Mouse (Mus musculus) thymus, postnatal 25 days (tissue): Measurements from ENCODE around the gene Adamts15.

Experiments
- DNase-seq: peaks from one replicate; pipeline ENCODE4 v3.0.0; 2022

Gene Adamts15

DNA sequence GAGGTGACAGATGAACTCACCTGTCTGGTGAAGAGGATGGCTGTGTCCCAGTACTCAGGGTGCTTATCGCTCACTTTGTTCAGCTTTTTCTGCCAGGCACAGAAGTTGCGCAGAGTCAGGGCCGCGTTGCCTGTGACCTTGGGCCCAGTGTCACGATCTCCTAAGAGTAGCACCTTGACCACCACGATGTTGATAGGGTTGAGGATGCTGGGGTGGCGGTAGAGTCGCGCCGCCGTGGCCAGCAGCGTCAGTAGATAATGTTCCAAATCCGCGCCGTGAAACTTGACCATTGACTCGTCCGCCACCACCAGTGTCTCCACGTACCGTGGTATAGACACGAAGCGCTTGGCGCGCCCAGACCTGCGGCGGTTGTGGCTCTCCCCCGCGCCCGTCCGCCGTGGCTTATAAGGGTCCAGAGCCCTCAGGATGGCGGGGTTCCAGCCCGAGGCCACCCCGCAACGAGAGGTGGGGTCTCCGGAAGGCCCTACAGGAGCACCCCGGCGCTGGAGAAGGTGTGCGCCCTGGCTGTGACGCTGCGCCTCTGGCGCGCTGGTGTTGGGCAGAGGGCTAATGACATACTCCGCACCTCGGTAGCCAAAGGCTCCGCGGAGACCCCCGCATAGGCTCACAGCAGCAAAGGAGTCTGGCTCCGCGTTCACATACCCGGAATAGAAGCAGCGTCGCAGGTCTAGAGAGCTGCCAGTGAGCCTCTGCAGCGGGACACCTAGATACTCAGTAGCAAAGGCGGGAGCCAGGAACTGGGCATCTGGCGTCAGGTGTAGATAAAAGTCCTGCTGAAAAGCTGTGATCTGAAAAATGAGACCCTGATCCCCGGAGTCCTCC, 770 bp downstream of the Adamts15 start:
- DNase-seq: no peak

DNA sequence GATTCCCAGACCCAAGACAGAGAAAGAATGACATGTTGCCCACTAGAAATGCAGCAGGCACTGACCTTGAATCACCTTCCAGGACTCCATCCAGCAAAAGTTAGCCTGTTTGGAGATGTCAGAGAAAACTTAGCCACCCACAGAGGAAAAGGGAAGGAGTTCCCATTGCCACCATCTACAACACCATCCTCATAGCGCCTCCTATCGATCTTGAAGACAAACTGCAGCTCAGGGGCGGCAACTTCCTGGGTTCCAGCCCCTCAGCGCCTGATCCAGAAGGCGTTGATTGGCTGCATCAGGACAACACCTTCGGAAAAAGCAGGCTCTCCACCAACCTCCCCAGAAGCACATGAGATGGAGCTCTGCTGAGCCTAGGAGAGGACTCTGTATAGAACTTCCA, 1.5 kb downstream of the Adamts15 start:
- DNase-seq: no peak

DNA sequence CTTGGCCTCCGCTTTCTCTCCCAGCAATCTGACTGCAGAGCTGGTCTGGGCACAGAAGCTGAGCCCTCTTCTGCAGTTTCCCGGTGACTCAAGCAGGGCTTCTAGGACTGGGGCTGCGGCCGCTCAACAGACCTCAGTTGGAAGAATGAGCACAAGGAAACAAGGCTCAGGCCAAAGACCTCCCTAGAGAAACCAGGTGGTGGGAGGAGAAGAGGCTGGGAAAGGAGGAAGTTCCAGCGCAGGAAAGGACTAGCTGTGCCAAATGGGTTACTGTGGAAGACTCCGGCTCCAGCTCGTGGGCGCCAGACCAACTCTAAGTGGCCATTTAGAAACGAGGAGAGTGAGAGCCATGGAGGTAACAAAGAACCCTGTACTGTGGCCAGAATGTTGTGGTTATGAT, 2.6 kb downstream of the Adamts15 start:
- no peak for DNase-seq

DNA sequence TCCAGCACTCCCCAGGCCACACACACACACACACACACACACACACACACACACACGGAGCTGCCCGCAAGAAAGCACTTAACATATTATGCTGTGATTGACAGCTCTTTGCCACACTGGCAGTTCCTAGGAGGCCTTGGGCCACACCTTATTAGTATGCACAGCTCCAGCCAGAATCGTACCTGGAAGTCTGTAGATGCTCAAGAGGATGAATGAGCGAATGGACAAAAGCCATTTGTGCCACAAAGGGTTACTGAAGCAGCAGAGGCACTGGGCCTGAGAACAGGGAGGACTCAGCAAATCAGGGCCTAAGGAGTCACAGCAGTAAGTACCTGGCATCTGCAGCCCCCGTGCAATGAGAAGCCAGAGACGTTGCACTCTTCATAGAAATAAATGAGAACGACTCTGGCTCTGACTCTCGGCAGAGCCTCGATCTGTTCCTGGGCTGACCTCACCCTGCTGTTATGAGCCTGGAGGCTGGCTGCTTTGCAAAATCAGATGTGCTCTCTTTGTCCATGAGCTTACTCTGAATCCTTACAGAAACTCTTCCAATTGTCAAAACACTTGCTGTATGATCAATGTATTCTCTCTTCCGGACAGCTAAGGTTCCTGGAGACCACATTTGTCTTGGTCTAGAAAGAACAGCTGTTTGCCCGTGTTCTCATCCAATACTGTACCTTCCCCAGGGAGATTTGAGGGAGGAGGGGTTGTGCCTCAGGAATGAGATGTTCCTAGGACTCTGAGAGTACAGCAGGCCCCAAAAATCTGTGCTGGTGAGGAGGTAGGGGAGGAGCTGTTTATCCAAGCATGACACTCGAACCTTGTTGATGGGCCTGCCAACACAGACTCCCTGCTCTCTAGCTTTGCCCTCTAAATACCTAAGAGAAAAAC, 3.5 kb downstream of the Adamts15 start:
- no peak for DNase-seq

DNA sequence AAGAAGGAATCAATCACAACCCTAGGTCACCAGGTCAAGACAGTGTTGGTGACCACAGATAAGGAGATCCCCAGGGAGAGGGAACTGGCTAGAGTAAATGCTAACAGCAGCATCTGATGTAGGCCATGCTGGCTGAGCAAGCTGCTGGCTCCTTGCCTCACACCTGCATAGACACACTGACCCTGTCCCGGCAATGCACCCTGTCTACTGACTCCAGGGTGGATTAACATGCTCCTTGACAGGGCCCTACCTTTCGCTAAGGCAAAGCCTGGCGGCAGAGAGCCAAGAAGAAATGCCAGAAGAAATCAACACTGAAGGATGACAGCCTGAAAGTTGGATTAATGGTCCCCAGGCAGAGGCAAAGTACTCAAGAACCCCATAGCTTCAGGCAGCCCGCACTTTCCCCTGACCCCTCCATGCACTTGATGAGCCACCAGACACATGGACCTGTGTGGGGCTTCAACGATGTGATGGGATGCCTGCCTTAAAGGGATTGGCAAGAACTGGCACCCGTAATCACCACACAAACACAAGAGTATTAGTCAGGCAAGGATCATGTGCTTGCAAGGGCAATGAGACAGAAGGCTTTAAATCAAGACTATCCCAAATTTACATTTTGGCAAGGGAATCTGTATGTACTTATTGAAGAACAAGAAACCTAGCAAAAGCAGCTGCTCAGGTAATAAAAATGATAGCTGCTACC, 5.8 kb downstream of the Adamts15 start:
- no peak for DNase-seq

DNA sequence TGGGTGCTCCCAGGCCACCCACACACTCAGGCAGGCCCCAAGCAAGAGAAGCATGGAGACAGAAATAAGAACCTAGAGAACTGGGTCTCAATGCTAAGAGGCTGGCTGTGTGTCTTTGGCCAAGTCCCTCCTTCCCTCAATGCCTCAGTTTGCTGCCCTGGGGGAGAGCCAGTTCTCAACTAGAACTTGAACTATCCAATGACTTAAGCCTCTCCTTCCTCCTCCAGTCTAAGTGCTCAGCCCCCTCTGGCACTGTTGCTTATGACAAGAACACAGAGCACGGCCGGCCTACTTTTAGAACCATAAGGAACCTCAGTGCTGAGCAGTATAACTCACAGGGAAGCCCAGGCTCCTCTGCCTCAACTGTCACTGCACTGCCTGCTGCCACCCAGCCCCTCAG, 8.0 kb downstream of the Adamts15 start:
- DNase-seq: no peak

DNA sequence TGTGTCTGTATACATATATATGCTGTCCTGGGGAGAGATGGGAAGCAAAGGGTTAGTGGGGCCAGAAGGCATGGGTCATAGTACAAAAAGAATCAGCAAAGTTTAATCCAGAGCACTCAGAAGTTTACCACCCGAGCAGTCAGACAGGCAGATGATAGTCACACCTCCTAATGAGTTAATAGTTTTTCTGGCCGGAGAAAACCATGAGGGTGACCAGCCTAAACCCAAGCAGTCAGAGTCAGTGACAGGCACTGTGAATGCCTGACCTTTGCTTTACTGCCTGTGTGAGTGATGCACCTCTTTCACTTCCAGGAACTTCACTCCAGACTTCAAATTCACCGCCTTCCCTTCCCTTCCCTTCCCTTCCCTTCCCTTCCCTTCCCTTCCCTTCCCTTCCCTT, 8.8 kb downstream of the Adamts15 start:
- no peak for DNase-seq

DNA sequence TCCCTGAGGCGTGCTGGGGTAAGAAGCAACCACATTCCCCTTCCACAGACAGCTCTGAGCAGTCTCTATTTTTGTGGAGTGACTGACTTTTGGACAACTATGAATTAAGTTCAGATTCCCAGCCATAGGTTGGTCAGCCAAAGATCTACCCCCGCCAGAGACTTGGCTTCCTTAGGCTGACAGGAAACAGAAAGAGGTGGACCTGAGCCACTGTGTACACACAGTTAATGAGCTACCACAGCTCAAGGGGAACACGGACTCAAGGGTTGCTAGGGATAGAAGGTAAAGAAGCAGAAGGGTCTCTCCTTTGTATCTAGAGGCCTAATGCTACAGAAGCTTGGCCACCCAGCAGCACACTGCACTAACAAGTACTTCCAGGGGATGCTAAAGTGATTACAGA, 10.1 kb downstream of the Adamts15 start:
- DNase-seq: no peak

DNA sequence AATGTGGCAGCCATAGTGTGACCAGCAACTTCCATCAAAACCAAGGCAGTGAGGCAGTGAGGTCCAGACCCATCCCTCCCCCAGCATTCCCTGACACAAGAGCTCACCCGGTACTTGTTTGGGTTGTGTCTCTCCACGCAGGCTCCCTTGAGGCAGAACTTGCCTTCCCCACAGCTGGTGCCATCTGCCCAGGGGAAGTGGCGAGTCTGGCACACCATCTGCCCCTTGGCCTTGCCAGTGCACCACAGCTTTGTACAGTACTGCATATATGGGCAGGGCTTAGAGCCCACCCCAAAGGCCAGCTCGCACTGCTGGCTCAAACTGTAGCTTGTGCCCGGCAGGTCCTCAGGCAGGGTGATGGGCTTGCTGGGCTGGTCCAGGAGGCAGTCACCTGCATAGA, 11.8 kb downstream of the Adamts15 start:
- DNase-seq: no peak

DNA sequence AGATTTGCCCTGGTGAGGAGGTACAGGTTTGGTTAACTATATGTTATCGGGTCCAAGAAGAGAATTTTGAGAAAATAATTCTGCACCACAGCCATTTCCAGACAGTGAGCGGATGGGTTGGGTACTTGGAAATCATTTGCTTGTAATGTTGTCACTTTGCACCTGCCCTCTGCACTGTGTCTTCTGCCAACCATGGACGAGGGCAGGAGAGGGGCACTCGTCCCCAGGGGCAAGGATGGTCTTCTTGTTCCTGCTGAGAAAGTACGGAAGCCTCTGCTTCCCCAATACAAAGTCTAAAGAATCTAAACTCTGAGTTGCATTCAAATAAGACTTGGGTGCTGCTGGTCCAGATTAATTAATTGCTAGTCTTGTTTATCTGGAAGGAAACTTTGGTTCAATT, 13.3 kb downstream of the Adamts15 start:
- DNase-seq: no peak

DNA sequence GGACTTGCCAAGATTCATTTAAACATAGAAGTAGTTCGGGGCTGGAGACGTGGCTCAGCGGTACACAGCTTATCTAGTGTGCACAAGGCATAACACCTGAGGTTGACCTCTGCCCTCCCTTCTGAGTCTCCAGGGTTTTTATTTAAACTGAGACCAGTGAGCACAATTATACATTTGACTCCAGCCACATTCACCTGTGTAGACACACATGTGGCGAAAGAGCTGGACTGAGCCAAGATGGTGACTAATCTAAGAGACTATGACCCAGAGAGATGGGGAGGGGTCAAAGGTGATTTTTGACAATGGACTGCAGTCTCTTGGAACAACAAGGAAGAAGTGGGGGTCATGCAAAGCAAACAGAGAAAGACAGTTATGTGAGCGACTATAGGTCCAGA, 14.0 kb downstream of the Adamts15 start:
- no peak for DNase-seq

DNA sequence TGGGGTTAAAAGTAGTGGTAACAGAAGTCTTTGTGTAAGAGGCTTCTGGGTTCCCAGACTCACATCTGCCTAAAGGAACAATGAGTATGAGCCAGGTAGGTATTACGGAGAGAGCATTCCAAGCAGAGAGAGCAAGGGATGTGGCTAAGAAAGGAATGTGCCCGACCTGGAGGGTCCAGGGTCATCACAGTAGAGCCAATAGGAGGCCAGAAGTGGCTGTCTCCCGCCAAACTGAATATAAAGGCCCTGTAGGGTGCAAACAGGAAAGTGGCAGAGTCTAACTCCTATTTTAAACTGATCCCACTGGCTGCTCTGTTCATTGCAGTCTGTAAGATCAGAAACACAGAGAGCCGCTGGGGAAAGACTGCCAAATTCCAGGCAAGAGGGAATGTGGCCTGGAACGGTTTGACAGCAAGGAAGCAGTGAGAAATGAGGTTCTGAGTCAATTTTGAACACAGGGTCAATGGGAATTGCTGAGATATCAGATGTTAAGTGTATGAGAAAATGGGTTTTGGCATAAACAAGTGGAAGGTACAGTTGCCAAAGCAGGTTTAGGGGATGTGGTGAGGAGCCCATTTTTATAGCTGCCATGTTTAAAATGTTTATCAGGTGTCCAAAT, 14.5 kb downstream of the Adamts15 start:
- DNase-seq: no peak

DNA sequence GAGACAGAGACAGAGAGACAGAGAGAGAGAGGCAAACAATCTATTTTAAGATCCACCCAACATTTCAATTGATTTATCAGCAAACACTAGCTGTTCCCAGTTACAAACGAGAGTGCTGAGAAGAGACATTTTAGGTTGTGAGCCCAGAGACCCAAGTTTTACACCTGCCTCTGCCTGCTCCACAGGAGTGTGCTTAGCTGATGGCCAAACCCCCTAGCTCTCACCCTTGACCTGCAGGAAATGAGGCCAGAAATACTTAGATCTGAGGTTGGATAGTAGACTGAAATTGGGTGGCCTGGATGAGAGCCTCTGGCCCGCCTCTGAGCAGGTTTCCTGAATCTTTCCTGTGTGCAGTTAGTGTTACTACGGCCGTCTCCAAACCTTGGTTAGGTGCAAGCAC, 15.8 kb downstream of the Adamts15 start:
- DNase-seq: no peak

DNA sequence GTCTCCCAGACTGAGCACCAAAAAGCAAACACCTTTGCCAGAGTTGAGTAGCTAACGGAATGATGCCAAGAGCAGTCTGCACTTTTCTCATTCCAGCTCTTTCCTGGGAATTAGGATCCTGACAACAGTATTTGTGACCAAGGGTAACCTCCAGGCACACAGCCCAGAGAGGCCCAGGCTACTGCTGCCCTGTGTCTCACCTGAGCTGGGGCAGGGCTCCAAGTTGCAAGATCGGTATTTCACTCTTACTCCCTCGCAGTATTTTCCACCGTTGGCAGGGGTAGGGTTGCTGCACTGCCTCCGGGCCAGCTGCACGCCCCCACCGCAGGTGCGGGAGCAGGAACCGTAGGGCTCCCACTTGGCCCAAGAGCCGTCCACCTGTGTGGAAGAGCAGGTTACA, 16.4 kb downstream of the Adamts15 start:
- no peak for DNase-seq

DNA sequence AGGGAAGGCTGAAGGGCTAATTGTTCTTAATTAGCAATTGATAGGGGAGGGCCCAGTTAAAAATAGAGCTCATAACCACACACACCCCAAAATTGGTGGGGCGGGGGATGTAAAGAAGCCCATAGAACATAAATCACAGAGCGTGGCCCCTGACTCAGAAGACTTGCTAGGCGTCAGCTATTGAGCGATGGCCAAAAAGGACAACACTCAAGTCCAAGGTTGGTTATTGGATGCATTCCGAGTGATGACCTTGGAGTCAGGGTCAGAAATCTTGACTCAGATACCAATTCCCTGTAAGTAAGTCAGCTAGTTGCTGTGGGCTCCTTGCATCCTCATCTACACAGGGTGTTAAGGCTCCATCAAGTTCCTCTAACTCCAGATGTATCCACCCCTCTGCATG, 19.0 kb downstream of the Adamts15 start:
- no peak for DNase-seq

DNA sequence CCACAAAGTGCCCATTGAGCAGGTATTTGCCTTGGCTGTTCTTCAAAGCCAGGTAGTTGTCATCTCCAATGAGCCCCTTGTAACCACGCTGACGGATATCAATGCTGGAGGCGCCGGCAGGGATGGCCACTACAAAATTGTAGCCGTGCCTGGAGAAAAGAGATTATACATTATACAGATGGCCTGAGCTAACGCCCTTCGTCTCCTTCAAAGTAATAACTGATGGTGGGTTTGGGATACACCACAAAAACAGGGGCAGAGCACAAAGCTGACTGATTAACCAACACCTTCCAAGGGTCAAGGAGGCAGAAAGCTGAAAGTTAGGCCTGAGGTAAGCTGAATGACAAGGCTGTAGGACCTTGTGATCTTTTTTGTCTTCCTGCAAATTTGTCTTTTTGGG, 19.6 kb downstream of the Adamts15 start:
- DNase-seq: no peak

DNA sequence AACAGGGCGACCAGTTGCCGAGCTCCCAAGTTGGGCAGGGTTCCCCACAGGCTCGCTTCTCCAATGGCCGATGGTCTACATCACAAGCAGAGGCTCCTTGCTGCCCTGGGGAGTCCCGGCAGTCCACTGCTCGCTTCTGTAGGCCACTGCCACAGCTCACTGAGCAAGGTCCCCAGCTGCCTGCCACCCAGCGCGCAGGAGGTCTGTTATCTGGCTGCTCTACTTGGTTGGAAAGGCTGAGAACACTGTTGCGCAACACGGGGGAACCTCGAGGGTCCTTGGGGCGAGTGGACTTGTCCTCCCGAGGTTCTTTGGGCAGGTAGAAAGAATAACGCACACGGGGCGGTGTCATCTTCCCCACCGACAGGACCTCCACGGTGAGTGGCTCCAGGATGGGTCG, 20.1 kb downstream of the Adamts15 start:
- DNase-seq: no peak

DNA sequence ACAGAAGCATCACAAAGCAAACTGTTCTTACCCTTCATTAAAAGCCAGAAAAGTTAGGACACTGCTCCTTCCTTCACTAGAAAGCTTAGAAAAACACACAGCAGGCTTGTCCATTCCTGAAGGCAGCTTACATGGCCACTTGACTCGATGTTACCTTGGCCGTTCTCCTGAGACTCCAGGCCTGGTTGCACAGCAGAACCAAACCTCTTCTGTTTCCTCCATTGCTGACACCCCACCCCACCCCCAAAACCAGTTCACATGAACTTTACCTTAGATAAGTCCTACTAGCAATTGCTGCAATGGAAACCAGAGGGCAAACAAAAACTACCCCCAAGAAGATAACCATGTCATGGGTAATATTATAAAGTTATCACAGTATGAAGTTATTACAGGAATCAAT, 25.1 kb downstream of the Adamts15 start:
- DNase-seq: no peak

DNA sequence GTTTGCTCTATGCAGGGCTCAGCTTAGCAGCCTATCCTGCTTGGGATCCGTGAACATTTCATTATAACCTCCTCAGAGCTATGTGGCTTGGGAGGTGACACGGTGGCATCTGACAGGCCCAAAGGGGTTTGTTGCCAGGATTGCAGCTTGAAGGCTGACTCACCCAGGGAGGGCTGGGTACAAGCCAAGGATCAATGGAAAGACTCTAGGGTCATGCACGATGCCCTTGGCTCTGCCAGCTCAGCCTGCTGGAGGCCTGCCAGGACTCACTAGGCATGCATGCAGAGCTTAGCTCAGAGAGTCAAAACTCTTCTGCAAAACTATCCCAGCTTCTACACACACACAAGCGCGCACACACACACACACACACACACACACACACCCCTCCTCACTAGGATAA, 25.5 kb downstream of the Adamts15 start:
- no peak for DNase-seq

DNA sequence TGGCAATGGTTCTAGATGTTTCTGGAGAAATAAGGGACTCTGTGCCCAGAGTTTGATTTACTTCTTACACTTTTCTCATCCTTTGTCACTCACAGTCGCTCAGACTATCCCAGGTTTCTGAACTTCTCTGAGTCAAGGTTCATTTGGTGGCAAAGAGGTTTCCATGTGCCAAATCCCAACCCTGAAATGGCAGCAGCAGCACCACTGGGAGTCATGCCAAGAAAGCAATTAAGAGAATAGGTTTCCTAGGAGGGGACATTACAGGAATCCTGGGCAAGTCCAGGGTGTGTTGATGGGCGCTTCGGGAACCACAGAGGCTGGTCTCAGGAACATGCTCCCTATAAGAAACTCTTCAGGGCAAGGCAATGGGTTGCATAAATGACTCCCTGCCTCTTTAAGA, 26.6 kb downstream of the Adamts15 start:
- no peak for DNase-seq

DNA sequence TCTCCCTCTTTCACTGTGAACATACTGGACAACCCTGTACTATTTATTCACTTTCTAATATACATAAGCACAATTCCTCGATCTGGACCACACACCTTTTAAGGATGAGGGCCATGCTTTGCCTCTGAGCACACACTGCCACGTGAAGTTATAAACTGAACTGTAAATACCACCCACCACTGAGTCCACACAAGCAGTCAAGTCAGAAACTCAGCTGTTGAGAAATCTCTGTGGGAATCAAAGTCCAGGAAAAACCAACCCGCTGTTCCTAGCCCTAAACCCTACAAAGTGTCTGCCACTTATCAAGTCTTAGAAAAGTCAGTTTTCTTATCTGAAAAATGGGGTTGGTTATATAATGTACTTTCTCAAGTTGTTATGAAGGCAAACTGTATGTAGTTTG, 36.0 kb downstream of the Adamts15 start:
- DNase-seq: no peak

DNA sequence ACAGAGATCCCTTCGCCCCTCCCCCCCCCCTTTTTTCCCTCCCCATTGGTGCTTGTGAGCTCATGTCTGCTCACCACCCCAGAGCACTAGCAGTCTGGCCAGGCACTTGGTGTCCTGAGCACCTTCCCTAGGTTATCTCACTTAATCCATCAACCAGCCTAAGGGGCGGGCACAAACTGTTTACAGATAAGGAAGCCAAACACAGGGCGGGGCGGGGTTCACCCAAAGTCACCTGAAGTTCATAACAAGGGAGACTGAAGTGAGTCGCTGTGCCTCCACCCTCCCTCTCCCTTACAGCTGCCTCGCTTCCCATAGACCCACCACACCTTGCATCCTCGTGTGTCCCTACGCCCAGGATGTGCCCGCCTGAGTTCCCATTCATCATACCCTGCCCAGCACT, 41.7 kb downstream of the Adamts15 start:
- DNase-seq: no peak

DNA sequence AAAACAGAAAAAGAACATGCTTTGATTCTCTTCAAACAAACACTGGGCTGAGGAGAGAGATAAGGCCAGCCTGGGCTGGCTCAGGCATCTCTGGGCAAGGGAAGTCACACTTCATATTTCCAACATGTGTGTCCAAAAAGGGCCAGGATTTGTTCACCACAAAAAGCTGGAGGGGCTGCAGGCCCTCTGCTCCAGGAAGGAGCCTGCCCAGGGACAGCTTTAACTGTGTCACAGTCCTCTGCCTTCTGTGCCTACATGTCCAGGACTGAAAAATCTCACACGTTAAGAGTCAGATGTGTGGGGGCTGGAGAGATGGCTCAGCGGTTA, 42.3 kb downstream of the Adamts15 start:
- DNase-seq: no peak
